Mouse (Mus musculus) ovary, postnatal 10 days (tissue): ENCODE data around the gene Gm20388.
A peak's percentile ranks its signal among the peaks of the same experiment; 100 is the strongest.
"Not testable (repeated sequence)": the region's sequence is repeated elsewhere in the genome, so short reads cannot be mapped to it uniquely, and the experiment has no call there.

Experiments used
- DNase-seq: peaks from one replicate; pipeline ENCODE4 v3.0.0; 2022; ENCODE audit warnings: low spot score

The Gm20388 gene

DNA sequence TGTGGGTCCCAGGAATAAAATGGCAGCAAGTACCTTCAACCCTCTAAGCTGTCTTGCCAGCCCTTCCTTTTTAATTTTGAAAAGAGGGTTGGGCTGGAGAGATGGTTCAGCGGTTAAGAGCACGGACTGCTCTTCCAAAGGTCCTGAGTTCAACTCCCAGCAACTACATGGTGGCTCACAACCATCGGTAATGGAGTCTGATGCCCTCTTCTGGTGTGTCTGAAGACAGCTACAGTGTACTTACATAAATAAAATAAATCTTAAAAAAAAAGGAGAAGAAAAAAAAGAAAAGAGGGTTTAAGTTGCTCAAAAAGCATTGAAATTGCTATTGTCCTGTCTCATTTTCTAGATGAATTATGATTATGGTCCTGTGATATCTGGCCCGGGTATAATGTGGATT, 3190.6 kb downstream of the Gm20388 start:
- no peak for DNase-seq

GRCm38 (mm10) chr8:123101735-123102685, 3191.4 kb downstream of the Gm20388 start, which contains the start of gene Rpl13:
TSS of gene Rpl13 (plus strand) at chr8:123102350.
- peak; percentile 96 for DNase-seq

GRCm38 (mm10) chr8:123102855-123103254, 3192.2 kb downstream of the Gm20388 start:
- not testable (repeated sequence) for DNase-seq

DNA sequence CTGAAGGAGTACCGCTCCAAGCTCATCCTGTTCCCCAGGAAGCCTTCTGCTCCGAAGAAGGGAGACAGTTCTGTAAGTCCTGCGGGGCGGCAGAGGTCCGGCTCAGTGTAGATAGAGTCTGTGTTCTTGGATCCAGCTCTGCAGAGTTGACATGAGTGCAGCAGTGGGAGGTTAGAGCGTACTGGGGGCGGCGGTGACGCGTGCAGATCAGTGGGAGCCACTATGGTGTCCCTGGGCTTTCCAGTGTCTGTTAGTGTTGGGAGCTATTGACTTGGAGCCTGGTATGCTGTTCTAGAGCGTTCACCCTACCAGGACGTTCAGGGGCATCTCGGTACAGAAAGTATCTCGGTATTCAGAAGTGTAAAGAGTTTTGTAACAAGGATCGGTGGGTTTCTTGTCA, 3192.6 kb downstream of the Gm20388 start:
- DNase-seq, result no peak

GRCm38 (mm10) chr8:123104046-123104767, 3193.6 kb downstream of the Gm20388 start:
- no peak for DNase-seq

DNA sequence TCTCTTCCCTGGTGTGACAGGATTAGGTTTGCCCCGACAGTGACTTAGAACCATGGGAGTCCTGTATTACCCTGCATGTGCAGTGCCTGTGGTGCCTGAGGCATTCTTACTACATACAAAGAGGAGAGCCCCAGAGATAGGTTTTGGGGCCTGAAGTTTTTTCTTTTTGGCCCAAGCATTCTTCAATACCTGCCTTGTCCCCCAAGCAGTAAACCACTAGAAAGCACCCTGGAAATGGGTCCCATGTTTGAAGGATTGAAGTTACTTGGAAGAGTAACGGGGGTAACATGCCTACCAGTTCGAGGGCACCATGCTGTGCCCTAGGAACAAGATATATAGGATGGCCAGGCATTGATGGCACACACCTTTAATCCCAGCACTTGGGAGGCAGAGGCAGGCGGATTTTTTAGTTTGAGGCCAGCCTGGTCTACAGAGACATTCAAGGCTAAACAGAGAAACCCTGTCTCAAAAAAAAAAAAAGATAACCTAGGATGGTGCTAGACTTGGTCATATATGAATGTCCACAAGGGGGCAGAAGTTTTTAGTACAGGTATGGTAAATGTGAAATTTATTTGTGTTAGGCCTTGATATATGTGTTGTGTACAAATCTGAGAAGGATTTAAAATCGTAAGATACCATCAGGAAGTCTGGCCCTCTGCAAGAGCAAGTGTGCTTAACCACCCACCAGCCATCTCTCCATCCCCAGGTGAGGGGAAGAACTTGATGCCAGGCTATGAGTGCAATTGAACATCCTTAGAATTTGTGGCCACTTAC, 3195.1 kb downstream of the Gm20388 start:
- DNase-seq, result no peak

DNA sequence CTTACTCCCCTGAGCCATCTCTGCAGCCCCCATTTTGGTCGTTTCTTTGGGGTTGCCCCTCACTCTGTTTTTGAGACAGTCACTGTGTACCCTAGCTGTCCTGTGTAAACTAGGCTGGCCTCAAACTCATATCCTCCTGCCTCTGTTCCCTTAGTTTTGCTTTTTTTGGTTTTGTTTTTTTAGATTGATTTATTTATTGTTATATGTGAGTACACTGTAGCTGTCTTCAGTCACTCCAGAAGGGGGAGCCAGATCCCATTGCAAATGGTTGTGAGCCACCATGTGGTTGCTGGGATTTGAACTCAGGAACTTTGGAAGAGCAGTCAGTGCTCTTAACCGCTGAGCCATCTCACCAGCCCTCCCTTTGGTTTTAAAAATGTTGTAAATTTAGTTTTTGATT, 3195.9 kb downstream of the Gm20388 start:
- no peak for DNase-seq

DNA sequence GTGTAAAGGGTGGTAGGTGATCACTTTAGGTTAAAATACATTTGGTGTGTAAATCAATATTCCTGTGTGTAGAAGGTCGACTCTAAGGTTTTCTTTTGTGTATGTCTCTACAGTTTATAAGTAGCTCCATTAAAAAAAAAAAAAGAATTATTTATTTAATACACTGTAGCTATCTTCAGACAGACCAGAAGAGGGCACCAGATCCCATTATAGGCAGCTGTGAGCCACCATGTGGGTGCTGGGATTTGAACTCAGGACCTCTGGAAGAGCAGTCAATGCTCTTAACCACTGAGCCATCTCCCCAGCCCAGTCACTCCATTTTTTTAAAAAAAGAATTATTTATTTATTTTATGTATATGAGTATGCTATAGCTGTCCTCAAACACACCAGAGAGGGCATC, 3197.4 kb downstream of the Gm20388 start:
- DNase-seq, result no peak

GRCm38 (mm10) chr8:123108953-123109352, 3198.3 kb downstream of the Gm20388 start:
- DNase-seq, result no peak

DNA sequence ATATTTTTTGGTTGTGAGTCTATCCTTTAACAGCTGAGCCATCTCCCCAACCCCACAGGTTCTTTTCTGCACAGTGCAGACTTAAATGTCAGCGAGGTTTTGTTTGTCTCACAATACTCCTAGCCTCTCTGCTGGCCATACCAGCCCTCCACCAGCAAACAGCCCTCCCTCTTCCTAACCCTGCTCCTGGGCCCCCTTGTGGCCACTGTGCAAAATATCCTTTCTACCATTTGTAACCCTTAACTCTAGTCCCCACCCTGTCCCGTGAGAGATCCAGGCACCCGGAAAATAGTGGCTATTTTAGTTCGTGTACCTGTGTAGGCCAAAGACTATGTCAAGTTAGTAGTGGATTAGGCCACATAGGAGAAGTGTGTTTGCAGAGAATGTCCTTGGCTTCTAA, 3200.0 kb downstream of the Gm20388 start:
- no peak for DNase-seq

DNA sequence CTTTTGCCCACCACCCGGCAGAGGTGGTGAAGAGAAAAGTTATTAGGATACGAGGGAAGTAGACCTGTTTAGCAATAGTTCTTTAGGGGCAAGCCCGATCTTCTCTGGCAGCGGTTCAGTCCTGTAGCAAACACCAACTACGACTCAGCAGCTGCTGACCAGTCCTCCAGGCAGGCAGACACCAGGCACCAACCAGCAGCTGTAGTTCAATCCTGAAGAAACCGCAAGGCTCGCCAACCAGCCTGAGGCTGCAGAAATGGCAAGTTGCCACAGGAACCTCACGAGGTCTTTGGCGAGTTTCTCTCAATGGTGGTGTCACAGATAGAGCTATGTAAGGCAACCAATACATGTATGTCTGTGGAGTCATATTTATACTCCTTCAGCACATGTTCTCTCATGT, 3202.3 kb downstream of the Gm20388 start:
- no peak for DNase-seq

GRCm38 (mm10) chr8:123113908-123114469, 3203.3 kb downstream of the Gm20388 start:
- DNase-seq, result no peak

GRCm38 (mm10) chr8:123114644-123115043, 3204.0 kb downstream of the Gm20388 start:
- DNase-seq, result no peak

- no peak for DNase-seq
Observed at GRCm38 (mm10) chr8:123117127-123117731, 3206.6 kb downstream of the Gm20388 start, which contains the start of gene Cpne7. TSS of gene Cpne7 (plus strand) at chr8:123117374.

- no peak for DNase-seq
Observed at GRCm38 (mm10) chr8:123117744-123118143, 3207.1 kb downstream of the Gm20388 start.

- DNase-seq, result no peak
Observed at GRCm38 (mm10) chr8:123122059-123122458, 3211.4 kb downstream of the Gm20388 start.

DNA sequence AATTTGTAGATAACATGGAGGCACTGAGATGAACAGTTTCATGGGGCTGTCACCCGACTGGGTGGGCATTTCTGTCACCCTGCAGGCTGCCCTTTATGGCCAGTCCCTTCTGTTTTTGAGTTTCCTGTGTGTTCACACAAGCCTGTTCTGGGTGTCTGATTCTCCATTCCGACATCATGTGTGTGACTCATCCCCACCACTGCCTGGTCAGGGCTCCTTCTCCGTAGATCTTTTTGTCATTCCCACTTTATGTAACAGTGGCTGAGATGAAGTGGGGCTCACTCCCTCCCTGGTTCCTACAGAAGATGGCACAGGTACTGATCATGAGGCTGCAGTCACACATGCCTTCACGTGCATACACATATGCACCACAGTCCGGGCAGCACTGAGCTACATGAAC, 3212.0 kb downstream of the Gm20388 start:
- DNase-seq, result no peak

GRCm38 (mm10) chr8:123126193-123126816, 3215.7 kb downstream of the Gm20388 start:
- no peak for DNase-seq

GRCm38 (mm10) chr8:123131041-123131440, 3220.4 kb downstream of the Gm20388 start:
- no peak for DNase-seq

DNA sequence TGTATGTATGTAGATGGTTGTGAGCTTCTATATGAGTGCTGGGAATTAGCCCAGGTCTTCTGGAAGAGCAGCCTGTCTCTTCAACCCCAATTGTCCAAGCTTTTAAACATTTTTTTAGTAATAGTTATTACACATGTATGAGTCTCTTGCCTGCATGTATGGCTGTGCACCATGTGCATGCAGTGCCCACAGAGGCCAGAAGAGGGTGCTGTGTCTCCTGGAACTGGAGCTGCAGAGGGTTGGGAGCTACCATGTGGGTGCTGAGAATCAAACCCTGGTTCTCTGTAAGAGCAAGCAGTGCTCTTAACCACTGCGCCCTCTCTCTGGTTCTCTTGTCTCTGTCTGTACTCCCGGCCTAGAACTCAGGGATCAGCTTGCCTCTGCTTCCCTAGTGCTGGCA, 3222.3 kb downstream of the Gm20388 start:
- no peak for DNase-seq

DNA sequence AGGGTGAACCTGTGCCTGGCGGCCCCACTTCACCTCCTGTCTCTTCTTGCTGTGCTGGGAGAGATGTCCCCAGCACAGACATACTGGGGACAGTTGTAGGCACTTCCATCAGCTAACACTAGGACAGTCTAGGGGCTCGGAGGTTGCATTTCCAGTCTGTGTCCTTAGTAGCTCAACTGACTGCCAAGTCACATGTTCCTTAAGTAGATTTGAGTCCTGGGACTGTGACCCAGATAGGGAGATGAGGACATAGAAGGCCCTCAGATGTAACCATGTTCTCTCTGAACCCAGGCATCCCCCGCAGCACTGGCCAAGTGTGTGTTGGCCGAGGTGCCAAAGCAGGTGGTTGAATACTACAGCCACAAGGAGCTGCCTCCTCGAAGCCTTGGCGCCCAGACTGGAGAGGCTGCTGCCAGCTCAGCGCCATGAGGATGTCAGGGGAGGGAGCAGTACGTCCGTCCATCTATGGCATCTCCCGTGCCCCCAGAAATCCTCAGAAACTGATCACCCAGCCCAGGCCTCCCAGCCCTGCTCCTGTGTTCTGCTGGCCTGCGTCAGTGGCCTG, 3223.6 kb downstream of the Gm20388 start:
- no peak for DNase-seq
